Comparison of ENCODE assay signal across 28 mouse cellular contexts in genomic region chr19:11984614-11985013, GRCm38 (mm10). TPM values are rescaled to one million over a fixed set of nuclear protein-coding genes. Genes with fewer than 3 reads are reported as not detected.
"Had no signal": no experiment of that assay in that cellular context is flagged by ENCODE, and none has a peak within 500 bp of the region (broad histone marks: within the 10 kb centered on the region; RNA-seq: fewer than 3 reads in every experiment).

No protein-coding gene starts in this region.

RNA-seq across cellular contexts. Expression of gene Olfr1423, which starts 56.5 kb away (rescaled TPM):
- total RNA-seq: common myeloid progenitor, adult 5-6 weeks; forebrain, postnatal 0 days; gastrocnemius, adult 18-20 months; gastrocnemius, adult 2 months; gastrocnemius, adult 8-10 months; gastrocnemius, postnatal 10 days; gastrocnemius, postnatal 14 days; gastrocnemius, postnatal 25 days; gastrocnemius, postnatal 36 days; gastrocnemius, postnatal 4 days; granulocyte monocyte progenitor cell, adult 5-6 weeks; heart, adult 18-20 months; heart, adult 2 months; heart, adult 8-10 months had no signal
- polyA plus RNA-seq: cortical plate, adult 2 months; embryonic facial prominence, embryonic 11.5 days; embryonic facial prominence, embryonic 12.5 days; embryonic facial prominence, embryonic 13.5 days; embryonic facial prominence, embryonic 14.5 days; embryonic facial prominence, embryonic 15.5 days; erythroblast, embryonic 14.5 days; forebrain, embryonic 11.5 days; forebrain, embryonic 13.5 days; forebrain, embryonic 14.5 days; forebrain, embryonic 15.5 days; forebrain, embryonic 16.5 days; forebrain, postnatal 0 days; frontal cortex, adult 2 months; gonadal fat pad, adult 2 months; heart, adult 2 months had no signal
